Mouse (Mus musculus): ENCODE measurements around the gene Gpr34.

Gpr34 gene

GRCm38 (mm10) chrX:13670342-13670741 is 38.5 kb downstream of the Gpr34 start:
- DNase-seq (ENCODE audit: low spot score in 2 of 2), result peak in 1 of 2 experiments; percentile 43

- DNase-seq (ENCODE audit: low spot score in 2 of 2), result no peak
Observed at GRCm38 (mm10) chrX:13673001-13673400, 41.1 kb downstream of the Gpr34 start.

- no peak for DNase-seq (ENCODE audit: low spot score in 2 of 2)
Observed at GRCm38 (mm10) chrX:13681748-13682147, 49.9 kb downstream of the Gpr34 start.

- DNase-seq (ENCODE audit: low spot score in 2 of 2), result no peak
Observed at GRCm38 (mm10) chrX:13686589-13686988, 54.7 kb downstream of the Gpr34 start.

- DNase-seq (ENCODE audit: low spot score in 2 of 2), result no peak
Observed at GRCm38 (mm10) chrX:13688356-13688755, 56.5 kb downstream of the Gpr34 start.
